Comparison of ENCODE assay signal across 8 mouse cellular contexts in genomic region chr2:78867726-78868510, GRCm38 (mm10). TPM values are rescaled to one million over a fixed set of nuclear protein-coding genes. Genes with fewer than 3 reads are reported as not detected.
DNase-seq lines count a peak whose midpoint lies in the region; ATAC-seq and TF ChIP-seq lines count a peak whose summit lies in the region.

Ube2e3 (plus strand) TSS chr2:78868124.

- peak within 1 kb of the TSS; percentile 97 for H3K27ac ChIP-seq in embryonic facial prominence, embryonic 13.5 days
- H3K27ac ChIP-seq in heart, embryonic 12.5 days (ENCODE audit: poor library complexity, severe bottlenecking): peak within 1 kb of the TSS; percentile 98
- H3K27ac ChIP-seq in midbrain, embryonic 12.5 days (replicated peaks): peak within 1 kb of the TSS; percentile 98

- H3K9me3 ChIP-seq in embryonic facial prominence, embryonic 13.5 days: no peaks in the 10 kb centered on the region
- H3K9me3 ChIP-seq in heart, embryonic 12.5 days (replicated peaks): no peaks in the 10 kb centered on the region
- no peaks in the 10 kb centered on the region for H3K9me3 ChIP-seq in midbrain, embryonic 12.5 days

- peak; percentile 26 for DNase-seq in ES-CJ7 (ENCODE audit: low read depth, low spot score)
- no peak for DNase-seq in layer of hippocampus, postnatal 25 days (ENCODE audit: extremely low spot score in 1 of 2, low spot score in 1 of 2)
- DNase-seq in right cerebral cortex, adult 2 months (ENCODE audit: low spot score in 2 of 2): no peak
- no peak for DNase-seq in natural killer cell, adult 2 months (ENCODE audit: low spot score in 2 of 2)

- H3K79me3 ChIP-seq in C2C12 (ENCODE audit: low read depth): peaks cover 6% of the 10 kb centered on the region

- peaks cover 23% of the 10 kb centered on the region for H3K36me3 ChIP-seq in C2C12 (ENCODE audit: control insufficient read depth, insufficient read depth)
- no peaks in the 10 kb centered on the region for H3K36me3 ChIP-seq in embryonic facial prominence, embryonic 13.5 days
- peaks cover 8% of the 10 kb centered on the region; the same call in 1 of the 2 replicates for H3K36me3 ChIP-seq in heart, embryonic 12.5 days
- H3K36me3 ChIP-seq in midbrain, embryonic 12.5 days: 0 out of 2 replicates have a peak, but pooled peaks cover 5% of the 10 kb centered on the region

- H3K9ac ChIP-seq in embryonic facial prominence, embryonic 13.5 days: peak within 1 kb of the TSS; percentile 96
- peak within 1 kb of the TSS; percentile 99 for H3K9ac ChIP-seq in heart, embryonic 12.5 days
- H3K9ac ChIP-seq in midbrain, embryonic 12.5 days (replicated peaks): peak within 1 kb of the TSS; percentile 98

- WGBS in embryonic facial prominence, embryonic 13.5 days: 12% methylated on average over 14 of the region's 14 CpGs
- WGBS in heart, embryonic 12.5 days: 9% methylated on average over 14 of the region's 14 CpGs
- 20% methylated on average over 12 of the region's 14 CpGs for WGBS in midbrain, embryonic 12.5 days

- H3K4me3 ChIP-seq in C2C12 (ENCODE audit: insufficient read depth, poor library complexity, severe bottlenecking): peak within 1 kb of the TSS; percentile 63
- H3K4me3 ChIP-seq in embryonic facial prominence, embryonic 13.5 days: peak within 1 kb of the TSS; percentile 69
- peak within 1 kb of the TSS; percentile 96 for H3K4me3 ChIP-seq in heart, embryonic 12.5 days
- H3K4me3 ChIP-seq in midbrain, embryonic 12.5 days: peak within 1 kb of the TSS; percentile 84

- peak within 1 kb of the TSS; percentile 96 for H3ac ChIP-seq in C2C12 (ENCODE audit: control insufficient read depth, insufficient read length, low read depth)

- no peak; the same call in 1 of the 2 replicates for ATAC-seq in embryonic facial prominence, embryonic 13.5 days (ENCODE audit: insufficient number of reproducible peaks, insufficient read depth, low FRiP score, low TSS enrichment, low read depth)
- ATAC-seq in heart, embryonic 12.5 days (ENCODE audit: insufficient number of reproducible peaks, low FRiP score): peak; percentile 1; the same call in 1 of the 2 replicates
- ATAC-seq in midbrain, embryonic 12.5 days (ENCODE audit: low FRiP score, low read depth): no peak

- H3K4me1 ChIP-seq in embryonic facial prominence, embryonic 13.5 days: peaks cover 20% of the 10 kb centered on the region
- H3K4me1 ChIP-seq in heart, embryonic 12.5 days (replicated peaks): peaks cover 22% of the 10 kb centered on the region
- peaks cover 21% of the 10 kb centered on the region for H3K4me1 ChIP-seq in midbrain, embryonic 12.5 days

- peaks cover 36% of the 10 kb centered on the region for H3K79me2 ChIP-seq in C2C12 (ENCODE audit: control insufficient read depth, insufficient read depth)

- no peaks in the 10 kb centered on the region for H3K27me3 ChIP-seq in C2C12 (ENCODE audit: control insufficient read depth, insufficient read depth, insufficient read length)
- H3K27me3 ChIP-seq in embryonic facial prominence, embryonic 13.5 days: 0 out of 2 replicates have a peak, but pooled peaks cover 3% of the 10 kb centered on the region
- no peaks in the 10 kb centered on the region for H3K27me3 ChIP-seq in heart, embryonic 12.5 days (replicated peaks)
- H3K27me3 ChIP-seq in midbrain, embryonic 12.5 days: no peaks in the 10 kb centered on the region

- H3K4me2 ChIP-seq in embryonic facial prominence, embryonic 13.5 days: peak within 1 kb of the TSS; percentile 67
- H3K4me2 ChIP-seq in heart, embryonic 12.5 days: peak within 1 kb of the TSS; percentile 92
- peak within 1 kb of the TSS; percentile 79 for H3K4me2 ChIP-seq in midbrain, embryonic 12.5 days (replicated peaks)

- TF ChIP-seq CTCF in C2C12 (IDR thresholded peaks at IDR 0.05; ENCODE audit: control insufficient read depth, insufficient read depth, insufficient read length): no peak

TF ChIP-seq in C2C12, 6 proteins besides CTCF, POLR2A, EP300 and RAD21:
- TF ChIP-seq MYOG (IDR thresholded peaks at IDR 0.05; ENCODE audit: control insufficient read depth, extremely low read depth, insufficient read length) (no peak), MAX (IDR thresholded peaks at IDR 0.05) (no peak), CEBPB (IDR thresholded peaks at IDR 0.05; ENCODE audit: low read depth) (no peak), MYOD1 (IDR thresholded peaks at IDR 0.05; ENCODE audit: control insufficient read depth, insufficient read length, low read depth) (no peak), FOSL1 (IDR thresholded peaks at IDR 0.05; ENCODE audit: insufficient read depth, low read length, poor library complexity, severe bottlenecking) (no peak), USF1 (IDR thresholded peaks at IDR 0.05; ENCODE audit: low read depth) (no peak)

RNA-seq across cellular contexts. Expression of gene Ube2e3, which starts in this region (rescaled TPM):
- polyA plus RNA-seq in C2C12 (2012; fragmentation: generic; extraction: Trizol): 26.2 TPM
- polyA plus RNA-seq in embryonic facial prominence, embryonic 13.5 days (2015; fragmentation: Nextera tagmentation; extraction: Ambion mirVana): 180 and 197 TPM in 2 replicates
- 116 and 124 TPM in 2 replicates for polyA plus RNA-seq in heart, embryonic 12.5 days (2016; fragmentation: Nextera tagmentation; extraction: Ambion mirVana)
- 100 to 1,000 TPM; 102 to 104 TPM for total RNA-seq in layer of hippocampus, postnatal 25 days (2021)
- 269 and 274 TPM in 2 replicates for polyA plus RNA-seq in midbrain, embryonic 12.5 days (2016; fragmentation: Nextera tagmentation; extraction: Ambion mirVana)
